Mouse (Mus musculus): ENCODE data around the gene Zfp59. TPM values are rescaled to one million over a fixed set of nuclear protein-coding genes. Genes with fewer than 3 reads are reported as not detected.
"Not testable (repeated sequence)": the region's sequence is repeated elsewhere in the genome, so short reads cannot be mapped to it uniquely, and the experiment has no call there.

Zfp59 gene
- polyA plus RNA-seq (2016; fragmentation: Nextera tagmentation; extraction: Ambion mirVana) = 9.3 and 10.5 TPM in 2 replicates

DNA sequence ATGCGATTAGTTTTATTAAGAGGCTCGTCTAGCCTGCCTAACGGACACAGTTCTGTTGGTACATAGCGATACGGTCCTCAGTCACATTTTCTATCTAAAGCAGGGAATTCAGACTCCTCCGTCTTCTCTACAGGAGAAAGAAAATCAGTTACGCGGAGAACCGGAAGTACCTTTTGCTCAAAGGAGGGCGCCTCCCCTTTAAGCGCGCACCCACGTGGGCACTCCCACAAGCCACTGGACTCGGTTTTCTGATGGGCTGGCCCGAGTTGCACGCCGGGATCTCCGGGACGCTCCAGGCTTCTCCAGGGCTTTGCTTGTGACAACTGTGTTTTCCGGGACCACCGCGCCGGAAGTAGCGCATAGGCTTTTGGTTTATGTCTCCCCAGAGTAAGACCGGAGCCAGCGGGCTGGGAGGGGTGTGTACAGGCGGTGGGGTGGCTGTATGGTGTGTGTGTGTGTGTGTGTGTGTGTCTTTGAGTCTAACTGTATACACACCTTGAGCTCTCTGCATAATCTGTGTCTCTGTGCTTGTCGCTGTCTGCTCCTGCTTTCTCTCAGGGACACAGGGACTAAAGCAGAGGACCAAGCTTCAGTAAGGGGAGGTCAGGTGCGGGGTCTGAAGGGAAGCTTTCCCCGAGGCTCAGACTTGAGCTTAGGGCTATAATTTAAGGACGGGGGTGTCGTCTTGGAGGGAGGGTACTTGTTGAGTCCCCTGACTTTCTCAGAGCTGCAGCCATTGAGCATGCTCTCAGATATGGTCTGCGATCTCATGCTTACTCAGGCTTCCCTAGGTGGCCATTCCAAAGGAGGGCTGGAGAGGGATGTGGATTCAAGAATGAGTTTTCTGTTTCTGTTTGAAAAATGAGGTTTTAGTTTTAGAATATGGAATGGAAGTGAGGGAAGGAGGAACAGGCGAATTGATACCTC lies at the start of gene Zfp59:
Gene Zfp59 (plus strand): TSS at position 285 of the 927 bp plus-strand sequence.
- Histone ChIP-seq H3K27ac (peak within 1 kb of the TSS; percentile 47; the same call in 1 of the 2 replicates), H3K4me2 (replicated peaks) (peak within 1 kb of the TSS; percentile 65), H3K4me1 (peaks cover 9% of the 10 kb centered on the region), H3K9ac (peak within 1 kb of the TSS; percentile 56), H3K27me3 (replicated peaks) (no peaks in the 10 kb centered on the region), H3K4me3 (peak within 1 kb of the TSS; percentile 50), H3K9me3 (no peaks in the 10 kb centered on the region), H3K36me3 (no peaks in the 10 kb centered on the region)
- ATAC-seq (ENCODE audit: low FRiP score, low read depth) = peak; percentile 97
- WGBS = 4% methylated on average over 34 of the region's 34 CpGs

DNA sequence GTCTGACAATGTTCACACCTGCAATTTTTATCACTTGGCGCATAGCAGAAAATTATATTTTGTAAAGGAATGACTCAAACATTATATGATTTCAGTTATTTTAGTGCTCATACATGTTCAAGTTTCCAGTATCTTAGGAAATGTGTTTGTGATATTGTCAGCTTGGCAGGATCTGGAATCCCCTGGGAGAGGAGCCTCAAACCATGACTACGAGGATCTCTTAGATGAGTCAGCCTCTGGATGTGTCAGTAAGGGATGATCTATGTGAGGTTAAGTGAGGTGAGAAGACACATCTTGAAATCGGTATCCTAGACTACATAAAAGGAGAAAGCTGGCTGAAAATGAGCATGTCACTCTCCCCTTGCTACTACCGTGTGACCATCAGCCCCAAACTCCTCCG lies 49.1 kb upstream of the Zfp59 start:
- WGBS = 78% methylated on average over 5 of the region's 5 CpGs
- no peak overlapping the region for H3K9ac ChIP-seq
- no peaks in the 10 kb centered on the region for H3K4me1 ChIP-seq
- peaks cover 21% of the 10 kb centered on the region for H3K9me3 ChIP-seq
- no peak for ATAC-seq (ENCODE audit: low FRiP score, low read depth)
- H3K4me3 ChIP-seq = no peak overlapping the region
- no peaks in the 10 kb centered on the region for H3K27me3 ChIP-seq (replicated peaks)
- no peak overlapping the region for H3K27ac ChIP-seq
- H3K36me3 ChIP-seq = no peaks in the 10 kb centered on the region
- H3K4me2 ChIP-seq (replicated peaks) = no peak overlapping the region

DNA sequence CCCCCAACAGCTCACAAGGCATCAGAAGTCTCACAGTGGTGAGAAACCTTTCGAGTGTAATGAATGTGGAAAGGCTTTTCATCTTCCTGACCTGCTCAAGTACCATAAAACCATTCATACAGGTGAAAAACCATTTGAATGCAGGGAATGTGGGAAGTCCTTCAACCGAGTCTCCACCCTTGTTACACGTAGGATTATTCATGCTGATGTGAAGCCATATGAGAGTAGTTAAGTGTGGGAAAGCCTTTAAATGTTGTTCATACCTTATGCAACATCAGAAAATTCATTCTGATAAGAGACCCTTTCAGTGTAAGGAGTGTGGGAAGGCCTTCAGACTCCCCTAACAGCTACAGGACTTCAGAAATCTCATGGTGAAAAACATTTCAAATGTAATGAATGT lies 44.5 kb upstream of the Zfp59 start:
- not testable (repeated sequence) for H3K27me3 ChIP-seq (replicated peaks); H3K4me1 ChIP-seq; H3K4me2 ChIP-seq (replicated peaks); H3K4me3 ChIP-seq; H3K9me3 ChIP-seq; H3K9ac ChIP-seq; H3K36me3 ChIP-seq; H3K27ac ChIP-seq; ATAC-seq (ENCODE audit: low FRiP score, low read depth)
- WGBS = 52% methylated on average over 3 of the region's 3 CpGs

DNA sequence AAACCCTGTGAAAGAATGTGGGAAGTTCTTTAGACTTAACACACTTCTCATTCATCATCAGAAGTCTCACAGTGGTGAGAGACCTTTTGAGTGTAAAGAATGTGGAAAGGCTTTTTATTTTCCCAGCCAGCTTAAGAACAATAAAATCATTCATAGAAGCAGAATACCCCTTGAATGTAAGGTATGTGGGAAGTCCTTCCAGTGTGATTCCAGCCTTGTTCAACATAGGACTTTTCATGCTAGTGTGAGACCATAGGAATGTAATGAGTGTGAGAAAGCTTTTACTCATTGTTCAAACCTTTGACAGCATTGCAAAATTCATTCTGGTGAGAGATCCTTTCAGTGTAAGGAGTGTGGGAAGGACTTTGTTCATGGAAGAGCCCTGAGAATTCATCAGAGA lies 43.8 kb upstream of the Zfp59 start:
- H3K27me3 ChIP-seq (replicated peaks) = no peaks in the 10 kb centered on the region
- no peak for ATAC-seq (ENCODE audit: low FRiP score, low read depth)
- no peak overlapping the region for H3K4me3 ChIP-seq
- H3K4me1 ChIP-seq = 0 out of 2 replicates have a peak, but pooled peaks cover 3% of the 10 kb centered on the region
- H3K4me2 ChIP-seq (replicated peaks) = no peak overlapping the region
- H3K9ac ChIP-seq = no peak overlapping the region
- H3K36me3 ChIP-seq = no peaks in the 10 kb centered on the region
- no peak overlapping the region for H3K27ac ChIP-seq
- no peaks in the 10 kb centered on the region for H3K9me3 ChIP-seq

DNA sequence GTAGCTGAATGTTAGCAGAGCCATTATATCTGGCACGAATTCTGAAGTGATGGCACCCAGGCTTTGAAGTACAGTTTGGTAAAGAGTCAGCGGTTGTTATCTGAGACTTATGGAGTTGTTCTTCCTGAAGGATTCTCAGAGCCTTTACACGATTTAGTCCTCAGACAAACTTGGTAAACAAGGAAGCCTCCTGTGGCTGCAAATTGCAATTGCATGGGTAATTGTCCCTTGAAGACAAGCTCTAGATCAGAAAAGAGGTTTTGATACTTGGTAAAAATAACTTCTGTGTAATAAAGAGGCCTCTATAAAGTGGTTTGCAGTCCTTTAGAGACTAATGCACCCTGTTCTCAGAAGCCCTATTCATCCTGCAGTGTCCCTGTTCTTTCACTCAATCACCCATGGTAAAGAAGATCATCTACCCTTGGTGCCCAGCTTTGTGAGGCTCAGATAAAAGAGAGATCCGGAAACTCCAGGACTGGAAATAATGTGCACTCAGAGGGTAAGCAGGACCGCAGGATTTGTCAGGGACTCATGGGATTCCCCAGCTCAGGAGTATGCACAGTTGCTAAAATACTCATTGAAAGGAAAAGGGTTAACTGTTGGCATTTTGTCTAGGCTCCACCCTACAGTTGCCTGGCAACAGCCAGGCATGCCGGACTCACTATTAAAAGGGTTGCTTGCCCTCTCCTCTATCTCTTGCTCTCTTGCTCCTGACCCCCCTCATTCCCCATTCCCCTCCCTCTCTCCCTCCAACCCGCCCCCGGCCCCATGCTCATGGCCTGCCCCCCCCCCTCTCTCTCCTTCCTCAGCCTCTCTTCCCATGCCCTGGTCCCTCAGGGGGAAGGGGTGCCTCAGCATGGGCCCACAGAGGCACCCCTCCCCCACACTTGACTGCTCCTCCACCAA lies 40.2 kb upstream of the Zfp59 start:
- 23% methylated on average over 8 of the region's 8 CpGs for WGBS
- peak; percentile 84 for ATAC-seq (ENCODE audit: low FRiP score, low read depth)

DNA sequence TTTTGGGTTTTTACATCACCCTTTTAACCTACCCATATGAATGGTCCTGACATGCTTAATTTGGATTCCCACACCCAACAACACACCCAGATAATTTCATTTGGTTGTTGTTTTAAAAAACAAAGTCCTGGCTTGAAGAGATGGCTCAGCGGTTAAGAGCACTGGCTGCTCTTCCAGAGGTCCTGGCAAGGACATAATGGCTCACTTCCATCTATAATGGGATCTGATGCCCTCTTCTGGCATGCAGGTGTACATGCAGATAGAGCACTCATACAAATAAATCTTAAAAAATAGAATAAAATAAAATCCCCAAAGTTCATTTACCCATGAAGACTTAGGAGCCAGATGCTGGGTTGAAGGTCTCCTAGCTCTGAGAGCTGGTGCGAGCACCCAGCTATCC lies 37.3 kb upstream of the Zfp59 start:
- H3K4me3 ChIP-seq = no peak overlapping the region
- no peaks in the 10 kb centered on the region for H3K27me3 ChIP-seq (replicated peaks)
- no peak overlapping the region for H3K4me2 ChIP-seq (replicated peaks)
- no peak for ATAC-seq (ENCODE audit: low FRiP score, low read depth)
- no peak overlapping the region for H3K9ac ChIP-seq
- H3K4me1 ChIP-seq = peaks cover 6% of the 10 kb centered on the region; the same call in 1 of the 2 replicates
- WGBS = 56% methylated on average over 2 of the region's 2 CpGs
- H3K9me3 ChIP-seq = no peaks in the 10 kb centered on the region
- H3K36me3 ChIP-seq = no peaks in the 10 kb centered on the region
- H3K27ac ChIP-seq = no peak overlapping the region

More for the DNA sequence above, 40.2 kb upstream of the Zfp59 start:
- H3K4me3 ChIP-seq = no peak overlapping the region
- no peak overlapping the region for H3K27ac ChIP-seq
- H3K36me3 ChIP-seq = no peaks in the 10 kb centered on the region
- H3K27me3 ChIP-seq (replicated peaks) = no peaks in the 10 kb centered on the region
- H3K4me2 ChIP-seq (replicated peaks) = peak overlapping the region; percentile 44
- no peaks in the 10 kb centered on the region for H3K9me3 ChIP-seq
- H3K9ac ChIP-seq = no peak overlapping the region
- H3K4me1 ChIP-seq = 0 out of 2 replicates have a peak, but pooled peaks cover 3% of the 10 kb centered on the region

DNA sequence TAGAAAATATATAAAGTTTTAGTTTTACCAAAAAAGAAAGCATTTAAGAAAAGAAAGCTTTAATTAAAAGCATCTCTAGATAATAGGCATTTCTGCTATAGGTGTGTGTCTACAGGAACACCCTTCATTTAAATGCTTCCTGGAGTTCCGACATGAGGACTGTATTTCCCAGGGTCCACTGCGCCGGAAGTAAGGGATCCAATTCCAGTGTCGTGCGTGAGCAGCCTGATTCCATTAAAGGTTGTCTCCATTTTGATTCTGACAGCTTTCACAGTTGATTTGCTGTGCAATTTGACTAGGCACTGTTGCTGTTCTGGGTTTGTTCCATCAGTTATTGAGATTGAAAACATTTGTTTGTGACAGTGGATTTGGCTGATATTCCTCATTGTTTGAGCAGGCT lies 35.4 kb upstream of the Zfp59 start:
- Histone ChIP-seq H3K27ac (no peak overlapping the region), H3K9me3 (no peaks in the 10 kb centered on the region), H3K4me2 (replicated peaks) (no peak overlapping the region), H3K4me1 (peaks cover 6% of the 10 kb centered on the region; the same call in 1 of the 2 replicates), H3K4me3 (no peak overlapping the region), H3K36me3 (peaks cover 3% of the 10 kb centered on the region; the same call in 1 of the 2 replicates), H3K9ac (no peak overlapping the region), H3K27me3 (replicated peaks) (no peaks in the 10 kb centered on the region)
- 81% methylated on average over 5 of the region's 5 CpGs for WGBS
- ATAC-seq (ENCODE audit: low FRiP score, low read depth) = no peak

DNA sequence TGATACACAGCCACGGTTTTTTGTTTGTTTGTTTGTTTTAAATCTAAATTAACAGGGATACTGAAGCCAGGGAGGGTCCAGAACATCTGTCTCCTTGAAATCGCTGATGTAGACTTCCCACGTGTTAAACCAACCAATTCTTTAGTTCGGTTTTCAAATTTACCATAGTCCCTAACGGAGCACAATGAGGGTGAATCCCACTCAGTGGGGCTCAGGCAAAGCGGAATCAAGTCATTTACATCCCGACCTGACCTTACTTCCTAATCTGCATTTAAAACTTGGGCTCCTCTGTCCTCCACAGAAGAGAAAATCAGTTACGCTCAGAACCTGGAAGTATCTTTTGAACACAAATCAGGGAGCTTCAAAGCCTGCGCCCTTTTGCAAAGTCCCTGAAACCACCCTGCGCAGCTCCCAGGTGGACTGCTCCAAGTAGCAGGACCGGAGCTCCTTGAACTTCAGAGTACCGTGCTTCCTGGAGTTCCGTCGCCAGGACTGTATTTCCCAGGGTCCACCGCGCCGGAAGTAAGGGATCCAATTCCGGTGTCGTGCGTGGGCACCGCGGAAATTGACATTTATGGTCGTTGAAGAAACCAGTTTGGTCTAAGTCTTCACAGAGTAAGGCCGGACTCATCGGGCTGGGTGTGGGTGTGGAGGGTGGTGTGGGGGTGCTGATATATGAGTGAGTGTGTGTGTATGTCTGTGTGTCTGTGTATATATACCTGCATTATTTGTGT lies 33.9 kb upstream of the Zfp59 start:
- H3K9ac ChIP-seq = peak overlapping the region; percentile 75
- H3K27me3 ChIP-seq (replicated peaks) = no peaks in the 10 kb centered on the region
- H3K4me3 ChIP-seq = peak overlapping the region; percentile 60
- H3K36me3 ChIP-seq = peaks cover 16% of the 10 kb centered on the region
- no peak overlapping the region for H3K27ac ChIP-seq
- peak overlapping the region; percentile 85 for H3K4me2 ChIP-seq (replicated peaks)
- ATAC-seq (ENCODE audit: low FRiP score, low read depth) = peak; percentile 90
- H3K4me1 ChIP-seq = peaks cover 3% of the 10 kb centered on the region; the same call in 1 of the 2 replicates
- H3K9me3 ChIP-seq = no peaks in the 10 kb centered on the region
- under 1% methylated on average over 25 of the region's 25 CpGs for WGBS

DNA sequence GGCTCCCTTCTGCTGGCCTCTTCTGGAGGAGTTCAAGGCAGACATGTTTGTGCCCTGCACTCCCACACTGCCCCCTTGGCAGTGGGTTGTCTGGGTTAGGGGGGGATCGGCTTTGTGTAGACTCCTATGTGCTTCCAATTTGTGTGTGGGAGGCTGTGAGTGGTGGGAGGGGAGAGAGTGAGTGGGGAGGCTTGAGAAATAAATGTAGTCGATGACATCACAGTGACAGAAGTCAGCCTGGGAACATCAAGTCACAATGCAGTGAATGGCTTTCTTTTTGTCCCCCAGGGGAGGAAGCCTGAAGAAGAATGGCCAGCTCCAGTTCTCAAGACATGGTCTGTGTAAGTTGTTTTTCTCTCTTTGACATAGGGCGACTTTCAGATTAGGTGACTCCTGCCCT lies 31.5 kb upstream of the Zfp59 start, which contains the start of gene Zfp626:
Gene Zfp626 (plus strand): TSS at position 301 of the 400 bp plus-strand sequence.
- H3K4me2 ChIP-seq (replicated peaks); H3K4me3 ChIP-seq; H3K27me3 ChIP-seq (replicated peaks); ATAC-seq (ENCODE audit: low FRiP score, low read depth); H3K4me1 ChIP-seq; H3K9me3 ChIP-seq; H3K27ac ChIP-seq; H3K9ac ChIP-seq: not testable (repeated sequence)
- 92% methylated on average over 3 of the region's 3 CpGs for WGBS
- peaks cover 34% of the 10 kb centered on the region for H3K36me3 ChIP-seq

DNA sequence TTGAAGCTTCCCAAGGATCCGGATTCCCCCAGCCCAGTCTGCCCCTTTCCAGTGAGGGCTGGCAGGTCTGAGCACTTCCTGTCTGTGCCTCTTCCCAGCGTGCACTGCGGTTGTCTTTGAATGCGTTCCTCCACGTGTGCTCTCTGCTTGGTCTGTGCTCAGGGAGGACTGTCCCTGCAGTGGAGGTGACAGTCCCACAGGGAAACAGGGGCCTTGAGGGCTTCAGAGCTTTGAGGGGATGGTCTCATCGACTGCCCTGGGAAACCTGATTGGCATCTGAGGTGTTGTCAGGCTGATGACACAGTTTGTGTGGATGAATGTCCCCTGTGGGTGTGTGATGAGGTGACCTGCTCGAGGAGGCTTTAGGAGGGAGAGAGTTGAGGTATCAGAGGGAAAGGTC lies 31.1 kb upstream of the Zfp59 start:
- ATAC-seq (ENCODE audit: low FRiP score, low read depth); H3K4me3 ChIP-seq; H3K9ac ChIP-seq; H3K4me2 ChIP-seq (replicated peaks); H3K27me3 ChIP-seq (replicated peaks); H3K4me1 ChIP-seq; H3K9me3 ChIP-seq; H3K27ac ChIP-seq: not testable (repeated sequence)
- H3K36me3 ChIP-seq = peaks cover 37% of the 10 kb centered on the region
- WGBS = 86% methylated on average over 7 of the region's 7 CpGs

DNA sequence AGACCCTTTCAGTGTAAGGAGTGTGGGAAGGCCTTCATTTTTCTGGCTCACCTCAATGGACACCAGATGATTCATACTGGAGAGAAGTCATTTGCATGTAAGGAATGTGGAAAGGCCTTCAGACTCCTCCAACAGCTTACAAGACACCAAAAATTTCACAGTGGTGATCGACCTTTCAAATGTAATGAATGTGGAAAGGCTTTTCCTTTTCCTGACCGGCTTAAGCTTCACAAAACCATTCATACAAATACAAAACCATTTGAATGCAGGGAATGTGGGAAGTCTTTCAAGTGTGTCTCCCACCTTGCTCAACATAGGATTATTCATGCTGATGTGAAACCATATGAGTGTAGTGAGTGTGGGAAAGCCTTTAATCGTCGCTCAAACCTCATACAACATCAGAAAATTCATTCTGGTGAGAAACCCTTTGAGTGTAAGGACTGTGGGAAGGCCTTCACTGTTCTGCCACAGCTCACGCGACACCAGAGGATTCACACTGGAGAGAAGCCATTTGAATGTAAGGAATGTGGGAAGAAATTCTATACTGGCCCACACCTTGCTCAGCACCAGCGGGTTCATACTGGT lies 19.8 kb upstream of the Zfp59 start:
- Histone ChIP-seq H3K27me3 (replicated peaks) (no peaks in the 10 kb centered on the region), H3K9me3 (0 out of 2 replicates have a peak, but pooled peaks cover 3% of the 10 kb centered on the region), H3K4me1 (no peaks in the 10 kb centered on the region), H3K9ac (no peak overlapping the region), H3K4me3 (no peak overlapping the region), H3K4me2 (replicated peaks) (no peak overlapping the region), H3K27ac (no peak overlapping the region), H3K36me3 (peaks cover 52% of the 10 kb centered on the region)
- no peak for ATAC-seq (ENCODE audit: low FRiP score, low read depth)
- 96% methylated on average over 7 of the region's 7 CpGs for WGBS
